Mouse (Mus musculus) kidney, postnatal 10 days (tissue): ENCODE data around the gene Gucy2c.

ENCODE experiments used
- DNase-seq: peaks from one replicate; pipeline ENCODE4 v3.0.0; 2021; ENCODE audit warnings: mixed read lengths

Gene Gucy2c

GRCm38 (mm10) chr6:136781377-136781986, at the start of gene Gucy2c:
Gene Gucy2c, minus strand, starts transcription at chr6:136781765.
- no peak for DNase-seq

- no peak for DNase-seq
These were observed 47.1 kb upstream of the Gucy2c start for GRCm38 (mm10) chr6:136828681-136829080.

DNA sequence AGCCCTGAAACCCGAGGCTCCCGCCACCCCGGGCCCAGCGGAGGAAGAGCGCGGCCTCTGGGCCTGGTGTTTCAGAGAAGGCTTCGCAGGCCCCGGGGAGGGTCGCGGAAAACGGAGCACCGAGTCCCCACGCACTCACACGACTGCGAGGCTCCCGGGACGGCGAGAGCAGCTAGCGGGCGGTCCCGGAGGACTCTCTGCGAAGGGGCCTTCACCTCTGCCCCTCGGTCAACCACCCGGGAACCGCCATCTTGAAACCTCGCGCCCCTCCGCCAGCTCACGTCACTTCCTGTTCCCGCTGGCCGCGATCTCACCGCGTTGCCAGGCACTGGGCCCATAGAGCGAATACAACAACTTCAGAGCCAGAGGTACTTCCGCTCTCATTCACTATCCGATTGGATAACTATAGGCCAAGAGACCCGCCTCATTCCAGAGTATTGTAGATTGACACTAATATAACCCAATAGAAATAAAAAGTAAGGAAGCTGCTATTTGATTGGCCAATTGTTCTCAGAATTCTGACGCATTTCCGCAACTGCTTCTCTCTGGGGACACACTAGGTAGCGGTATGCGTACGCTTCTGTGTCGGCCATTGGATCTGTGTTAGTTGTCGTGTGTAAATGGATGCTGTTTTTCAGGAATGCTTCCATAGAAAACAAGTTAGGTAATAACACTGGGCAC, 46.5 kb upstream of the Gucy2c start, which contains the start of gene Wbp11:
Wbp11 (minus strand) TSS at position 353 of the 681 bp plus-strand sequence.
- DNase-seq = peak; percentile 97

DNA sequence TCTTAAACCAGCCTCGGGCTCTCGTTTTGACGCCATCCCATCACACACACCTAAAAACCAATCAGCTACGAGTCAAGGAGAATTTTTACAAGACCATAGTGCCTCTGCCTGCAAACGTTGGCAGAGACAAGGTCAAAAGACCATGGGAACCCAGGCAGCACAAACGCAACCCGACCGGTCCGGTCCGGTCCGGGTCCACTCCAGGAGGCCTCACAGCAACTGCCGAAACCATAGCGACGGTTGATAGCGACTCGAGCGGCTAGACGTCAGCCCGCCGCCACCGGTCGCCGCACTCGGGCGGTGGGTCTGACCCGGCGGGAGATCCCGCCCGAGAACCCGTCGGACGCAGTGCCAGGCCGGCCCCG, 45.9 kb upstream of the Gucy2c start, which contains the start of gene BC049715:
BC049715 (plus strand) TSS at position 111 of the 365 bp plus-strand sequence.
- DNase-seq = no peak

DNA sequence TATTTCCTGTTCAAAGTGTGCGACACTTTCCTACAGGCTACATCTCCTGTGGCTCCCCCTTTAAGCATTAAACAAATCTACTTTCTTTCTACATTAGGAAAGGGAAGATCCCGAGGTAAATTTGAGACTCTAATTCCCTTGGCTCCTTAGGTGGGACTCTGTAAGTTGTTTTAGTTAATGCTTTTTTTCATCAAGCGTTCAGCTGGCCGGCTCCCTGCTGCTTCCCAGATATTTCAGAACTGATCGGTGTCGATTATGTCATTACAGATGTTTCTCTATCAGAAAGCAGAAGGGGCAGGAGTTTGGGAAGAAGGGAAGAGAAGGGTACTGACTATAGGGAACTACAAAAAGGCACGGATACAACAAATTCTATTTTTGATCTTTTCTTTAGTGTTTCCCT, 45.6 kb upstream of the Gucy2c start:
- no peak for DNase-seq

DNA sequence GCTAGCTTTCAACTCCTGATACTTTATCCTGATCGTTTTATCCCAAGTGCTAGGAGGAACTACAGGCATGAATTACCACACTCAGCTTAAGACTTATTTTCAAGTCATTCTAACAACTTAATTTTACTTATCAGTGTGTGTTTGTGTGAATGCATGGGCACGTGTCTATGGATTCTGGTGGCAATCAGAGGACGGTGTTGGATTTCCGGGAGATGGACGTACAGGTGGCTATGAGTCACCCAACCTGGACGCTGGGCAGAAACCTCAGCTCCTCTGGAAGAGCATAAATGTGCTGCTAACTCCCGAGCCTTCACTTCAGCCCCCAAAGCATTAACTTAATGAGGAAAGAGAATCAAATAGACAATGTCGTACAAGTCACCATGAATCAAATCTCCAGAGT, 43.4 kb upstream of the Gucy2c start:
- DNase-seq = no peak

- no peak for DNase-seq
These were observed 39.5 kb upstream of the Gucy2c start for GRCm38 (mm10) chr6:136821086-136821485.

DNA sequence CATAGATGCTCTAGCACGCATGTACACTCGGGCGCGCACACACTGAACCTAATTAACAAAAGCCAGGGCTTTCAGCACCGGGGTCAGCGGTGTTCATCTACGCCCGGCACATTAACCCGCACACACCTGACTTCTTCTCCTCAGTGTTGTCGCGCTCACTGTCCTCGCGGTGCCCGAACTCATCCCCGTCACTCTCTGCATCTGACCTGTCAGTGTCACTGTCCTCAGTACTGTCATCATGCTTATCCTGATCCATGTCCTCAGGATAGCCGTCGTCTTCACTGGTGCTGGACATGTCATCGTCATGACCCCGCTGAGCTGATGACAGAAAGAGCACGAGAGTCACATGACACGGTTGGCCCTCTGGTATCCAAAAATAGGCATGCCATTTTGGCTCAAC, 38.8 kb upstream of the Gucy2c start:
- DNase-seq = no peak

DNA sequence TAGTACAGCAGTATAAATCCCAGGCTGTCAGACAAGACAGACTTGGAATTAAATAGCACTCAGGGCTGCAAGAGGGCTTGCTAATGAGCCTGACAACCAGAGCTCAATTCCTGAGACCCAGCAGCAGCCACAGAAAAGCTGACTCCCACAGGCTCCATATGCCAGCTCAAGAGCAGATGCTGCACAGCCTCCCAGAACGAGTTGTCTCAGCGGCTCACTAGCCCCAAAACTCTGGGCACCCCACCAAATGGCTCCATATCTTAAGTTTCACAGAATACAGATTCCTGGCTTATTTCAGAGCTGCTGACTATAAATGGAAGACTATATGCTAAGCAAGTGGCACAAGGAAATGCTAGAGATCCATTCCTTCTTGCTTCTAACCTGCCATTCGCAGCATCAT, 36.0 kb upstream of the Gucy2c start:
- DNase-seq = no peak

DNA sequence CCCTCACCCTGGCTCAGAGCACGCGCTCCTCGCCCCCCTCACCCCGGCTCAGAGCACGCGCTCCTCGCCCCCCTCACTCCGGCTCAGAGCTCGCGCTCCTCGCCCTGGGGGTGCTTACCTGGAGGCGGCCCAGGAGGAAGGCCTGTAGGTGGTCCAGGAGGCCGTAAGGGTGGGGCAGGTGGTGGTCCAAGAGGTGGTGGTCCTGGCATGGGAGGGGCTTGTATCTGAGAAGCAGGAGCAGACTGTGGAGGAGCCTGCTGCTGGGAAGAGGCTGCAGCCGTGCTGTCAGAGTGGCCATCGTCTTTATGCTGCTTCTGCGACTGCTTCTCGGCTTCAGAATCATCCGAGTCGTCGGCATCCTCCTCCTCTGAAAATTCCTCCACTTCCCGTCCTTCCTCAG, 35.3 kb upstream of the Gucy2c start:
- no peak for DNase-seq

GRCm38 (mm10) chr6:136815381-136815780, 33.8 kb upstream of the Gucy2c start:
- DNase-seq = no peak

DNA sequence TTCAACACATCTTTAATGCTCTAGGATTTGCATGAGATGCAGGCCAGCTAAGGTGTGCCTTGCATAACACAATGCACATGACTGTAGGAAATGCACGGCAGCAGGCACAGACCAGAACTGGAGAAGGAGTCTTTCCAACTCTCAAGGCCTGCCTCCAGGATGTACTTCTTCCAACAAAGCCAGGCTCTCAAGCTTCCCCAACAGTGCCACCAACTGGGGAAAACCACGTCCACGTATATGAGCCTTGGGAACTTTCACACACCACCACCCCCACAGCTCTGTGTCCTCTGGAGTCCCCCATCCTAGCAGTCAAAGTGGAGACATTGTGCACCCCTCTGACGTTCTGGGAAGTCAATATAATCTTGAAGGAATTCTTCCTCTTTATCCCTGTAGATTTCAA, 31.6 kb upstream of the Gucy2c start:
- peak; percentile 41 for DNase-seq

- DNase-seq = no peak
These were observed 29.6 kb upstream of the Gucy2c start for GRCm38 (mm10) chr6:136811196-136811595.

DNA sequence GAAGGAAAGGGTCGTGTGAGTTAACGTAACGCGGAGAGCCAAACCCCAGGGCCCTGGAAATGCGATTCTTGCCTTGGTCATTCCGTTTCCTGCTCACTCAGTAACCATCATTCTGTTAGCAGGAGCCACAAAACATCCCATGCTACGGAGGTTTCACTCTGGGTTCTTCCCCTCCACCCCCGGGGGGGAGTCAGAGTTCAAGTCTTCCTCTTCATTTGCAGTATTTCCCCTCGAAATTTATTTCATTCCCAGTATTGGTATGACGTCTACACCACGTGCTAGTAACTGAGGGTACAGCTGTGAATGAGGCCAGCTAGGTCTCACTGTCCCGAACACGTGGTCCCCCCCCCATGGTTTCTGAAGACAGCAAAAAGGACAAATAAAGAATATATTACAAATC, 28.1 kb upstream of the Gucy2c start:
- DNase-seq = no peak

GRCm38 (mm10) chr6:136809077-136809476, 27.5 kb upstream of the Gucy2c start:
- peak; percentile 45 for DNase-seq

GRCm38 (mm10) chr6:136808631-136809046, 27.1 kb upstream of the Gucy2c start:
- DNase-seq = peak; percentile 59

DNA sequence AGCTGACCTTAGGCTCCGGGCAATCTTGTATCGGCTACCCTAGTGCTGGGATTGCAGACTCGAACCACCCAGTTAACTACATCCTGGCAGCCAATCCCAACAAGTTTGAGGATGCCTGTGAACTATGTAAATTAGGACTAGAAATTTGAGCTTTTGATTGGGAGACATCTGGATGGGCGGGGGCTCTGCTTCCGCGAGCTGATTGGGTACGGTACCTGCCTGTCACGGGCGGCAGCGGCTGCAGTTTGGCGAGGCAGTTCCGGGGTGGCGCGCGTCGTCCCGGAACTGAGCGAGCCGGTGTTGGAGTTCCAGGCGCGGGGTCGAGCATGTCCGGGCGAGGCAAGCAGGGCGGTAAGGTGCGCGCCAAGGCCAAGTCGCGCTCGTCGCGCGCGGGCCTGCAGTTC, 26.5 kb upstream of the Gucy2c start, which contains the start of gene H2afj:
H2afj (plus strand) TSS at position 231 of the 404 bp plus-strand sequence.
- peak; percentile 99 for DNase-seq

- no peak for DNase-seq
These were observed 25.9 kb upstream of the Gucy2c start for GRCm38 (mm10) chr6:136807395-136808013.

DNA sequence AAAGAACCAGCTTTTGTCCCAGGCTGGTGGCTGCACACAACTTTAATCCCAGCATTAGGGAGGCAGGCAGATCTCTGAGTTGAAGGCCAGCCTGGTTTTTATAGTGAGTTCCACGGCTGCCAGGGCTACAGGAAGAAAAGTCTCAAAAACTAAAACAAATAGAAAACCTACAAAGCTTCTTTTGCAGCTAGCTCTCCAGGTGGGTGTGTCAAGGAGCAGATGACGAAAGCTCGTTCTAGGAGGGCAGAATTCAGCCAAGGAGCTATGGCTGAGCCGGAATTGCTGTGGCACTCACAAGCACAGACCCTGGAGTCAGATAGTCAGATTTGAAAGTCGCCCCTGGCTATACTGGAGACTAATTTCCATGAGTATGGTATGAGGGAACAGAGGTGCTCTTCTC, 25.3 kb upstream of the Gucy2c start:
- DNase-seq = no peak

- no peak for DNase-seq
These were observed 23.8 kb upstream of the Gucy2c start for GRCm38 (mm10) chr6:136805409-136805775.

GRCm38 (mm10) chr6:136804705-136805408, 23.3 kb upstream of the Gucy2c start:
- no peak for DNase-seq

DNA sequence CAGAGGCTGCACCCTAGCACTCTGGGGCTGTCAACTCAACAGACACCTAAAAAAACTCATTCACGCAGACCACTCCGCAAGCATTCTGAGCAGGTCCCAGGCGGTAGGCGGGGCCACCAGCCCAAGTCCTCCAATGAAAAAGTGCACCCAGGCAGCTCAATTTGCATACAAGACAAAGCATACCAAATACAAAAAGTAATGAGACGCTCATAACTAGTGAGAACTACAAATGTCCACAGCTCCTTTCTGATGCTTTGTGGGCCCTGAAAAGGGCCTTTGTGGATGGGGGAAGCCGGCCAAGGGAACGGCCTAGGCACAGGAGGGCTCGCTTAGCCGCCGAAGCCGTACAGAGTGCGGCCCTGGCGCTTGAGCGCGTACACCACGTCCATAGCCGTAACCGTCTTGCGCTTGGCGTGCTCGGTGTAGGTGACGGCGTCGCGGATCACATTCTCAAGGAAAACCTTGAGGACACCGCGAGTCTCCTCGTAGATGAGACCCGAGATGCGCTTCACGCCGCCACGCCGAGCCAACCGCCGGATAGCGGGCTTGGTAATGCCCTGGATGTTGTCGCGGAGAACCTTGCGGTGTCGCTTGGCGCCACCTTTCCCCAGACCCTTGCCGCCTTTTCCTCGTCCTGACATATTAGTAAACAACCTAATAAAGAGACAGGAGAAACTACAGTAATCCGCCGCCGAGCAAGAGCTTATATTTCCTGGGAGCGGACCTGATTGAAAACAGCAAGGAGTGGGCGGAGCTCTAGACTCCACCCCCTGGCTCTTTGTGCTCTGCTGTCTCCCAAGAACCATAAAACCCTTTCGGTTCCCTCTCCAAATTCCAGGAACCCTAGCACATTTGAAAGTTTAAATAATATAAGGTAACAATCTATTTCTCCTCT, 22.4 kb upstream of the Gucy2c start, which contains the start of gene Hist4h4:
Hist4h4 (minus strand) TSS at position 677 of the 895 bp plus-strand sequence.
- peak; percentile 96 for DNase-seq
